Mouse (Mus musculus): ENCODE measurements around the gene Tfrc.

DNA sequence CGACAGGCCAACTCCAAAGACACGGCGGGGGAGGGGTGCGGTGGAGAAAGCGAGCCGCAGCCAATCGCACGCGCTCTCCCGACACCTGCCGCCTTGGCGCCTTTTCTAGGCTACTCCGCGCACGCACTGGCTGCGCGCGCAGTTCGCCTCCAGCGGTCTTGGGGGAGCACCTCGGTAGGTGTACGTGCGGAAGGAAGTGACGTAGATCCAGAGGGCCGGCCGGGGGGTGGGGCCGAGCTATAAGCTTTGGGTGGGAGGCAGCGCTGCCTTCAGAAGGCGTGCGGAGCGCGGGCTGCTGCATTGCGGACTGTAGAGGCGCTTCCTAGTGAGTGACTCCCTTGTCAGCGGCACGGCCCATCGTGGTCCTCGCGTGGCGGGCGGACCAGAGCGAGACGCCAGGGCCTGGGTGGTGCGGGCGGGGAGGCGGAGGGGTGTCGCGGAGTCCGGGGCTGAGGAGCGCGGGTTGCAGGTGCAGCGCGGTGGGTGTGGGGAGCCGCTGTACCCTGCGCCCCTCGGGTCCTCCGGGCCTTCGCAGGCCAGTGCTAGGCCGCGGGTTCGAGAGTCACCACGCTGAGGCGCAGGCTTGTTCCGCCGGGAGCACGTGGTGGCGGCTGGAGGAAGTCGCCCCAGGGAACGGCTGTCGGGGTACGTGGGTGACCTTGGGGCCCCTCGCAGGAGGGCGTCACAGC is at the start of gene Tfrc:
- TF ChIP-seq CTCF (IDR thresholded peaks at IDR 0.05; ENCODE audit: low read depth) (peak; percentile 24; the same call in 1 of the 2 replicates), EP300 (IDR thresholded peaks at IDR 0.05; ENCODE audit: low read depth) (peak; percentile 72)

All from liver, embryonic 14.5 days (tissue).